In genomic region chr4:136834439-136834814, GRCm38 (mm10) we compare ENCODE assay signal across 7 mouse cellular contexts. TPM values are rescaled to one million over a fixed set of nuclear protein-coding genes. Genes with fewer than 3 reads are reported as not detected.
A peak's percentile ranks its signal among the peaks of the same experiment; 100 is the strongest.
DNase-seq lines count a peak whose midpoint lies in the region; ATAC-seq and TF ChIP-seq lines count a peak whose summit lies in the region.

No protein-coding gene starts in this region.

- peaks cover 52% of the 10 kb centered on the region for H3K4me1 ChIP-seq in lung, embryonic 16.5 days (replicated peaks; ENCODE audit: control insufficient read depth, insufficient read depth, low read length)
- peaks cover 4% of the 10 kb centered on the region for H3K4me1 ChIP-seq in embryonic fibroblast, embryonic 13.5 days (ENCODE audit: control insufficient read depth, insufficient read depth, low read length)
- peaks cover 50% of the 10 kb centered on the region for H3K4me1 ChIP-seq in limb, embryonic 11.5 days (ENCODE audit: control insufficient read depth, insufficient read depth, low read length)
- H3K4me1 ChIP-seq in stomach, embryonic 14.5 days (ENCODE audit: control insufficient read depth, insufficient read depth, low read length), result peaks cover 53% of the 10 kb centered on the region

- DNase-seq in lung, postnatal 25 days (ENCODE audit: low spot score), result no peak
- no peak for DNase-seq in limb, embryonic 11.5 days (ENCODE audit: low spot score)
- DNase-seq in cerebellum, postnatal 25 days, result no peak
- no peak for DNase-seq in spleen, adult 18-20 months

- no peak for ATAC-seq in lung, embryonic 16.5 days (ENCODE audit: low read depth)
- no peak for ATAC-seq in limb, embryonic 11.5 days (ENCODE audit: insufficient number of reproducible peaks, low FRiP score, low TSS enrichment, low read depth)
- no peak for ATAC-seq in stomach, embryonic 14.5 days (ENCODE audit: insufficient number of reproducible peaks, insufficient read depth, low FRiP score, low read depth)

- peaks cover 33% of the 10 kb centered on the region for H3K27me3 ChIP-seq in lung, embryonic 16.5 days (ENCODE audit: control insufficient read depth, insufficient read depth, low read depth, low read length)
- peaks cover 15% of the 10 kb centered on the region for H3K27me3 ChIP-seq in limb, embryonic 11.5 days (ENCODE audit: control insufficient read depth, insufficient read depth, low read length)
- no peaks in the 10 kb centered on the region for H3K27me3 ChIP-seq in stomach, embryonic 14.5 days (ENCODE audit: control insufficient read depth, insufficient read depth, low read length)

- H3K4me2 ChIP-seq in lung, embryonic 16.5 days (ENCODE audit: low read depth, low read length), result peak overlapping the region; percentile 97
- peak overlapping the region; percentile 89 for H3K4me2 ChIP-seq in limb, embryonic 11.5 days (ENCODE audit: low read depth, severe bottlenecking)
- peak overlapping the region; percentile 97 for H3K4me2 ChIP-seq in stomach, embryonic 14.5 days (replicated peaks; ENCODE audit: low read depth, low read length)

- H3K4me3 ChIP-seq in lung, embryonic 16.5 days (ENCODE audit: low read length), result peak overlapping the region; percentile 79
- H3K4me3 ChIP-seq in embryonic fibroblast, embryonic 13.5 days (ENCODE audit: insufficient read depth, low read length), result peak overlapping the region; percentile 61
- peak overlapping the region; percentile 83 for H3K4me3 ChIP-seq in limb, embryonic 11.5 days (ENCODE audit: low read depth, low read length)
- peak overlapping the region; percentile 76 for H3K4me3 ChIP-seq in stomach, embryonic 14.5 days (ENCODE audit: low read depth, low read length)

- no peaks in the 10 kb centered on the region for H3K9me3 ChIP-seq in lung, embryonic 16.5 days (ENCODE audit: control insufficient read depth, low read length)
- no peaks in the 10 kb centered on the region for H3K9me3 ChIP-seq in limb, embryonic 11.5 days (ENCODE audit: control insufficient read depth, low read length)
- H3K9me3 ChIP-seq in stomach, embryonic 14.5 days (ENCODE audit: control insufficient read depth, low read depth, low read length), result no peaks in the 10 kb centered on the region

- TF ChIP-seq POLR2A in embryonic fibroblast, embryonic 13.5 days (IDR thresholded peaks at IDR 0.05; ENCODE audit: low read depth, low read length), result no peak

- H3K9ac ChIP-seq in lung, embryonic 16.5 days (ENCODE audit: low read length), result peak overlapping the region; percentile 34; the same call in 1 of the 2 replicates
- H3K9ac ChIP-seq in limb, embryonic 11.5 days (ENCODE audit: low read length), result peak overlapping the region; percentile 86
- H3K9ac ChIP-seq in stomach, embryonic 14.5 days (replicated peaks; ENCODE audit: low read depth, low read length), result peak overlapping the region; percentile 86

- TF ChIP-seq CTCF in embryonic fibroblast, embryonic 13.5 days (IDR thresholded peaks at IDR 0.05; ENCODE audit: borderline replicate concordance, insufficient read depth, low read length), result no peak

- peak overlapping the region; percentile 25; the same call in 1 of the 2 replicates for H3K27ac ChIP-seq in lung, embryonic 16.5 days (ENCODE audit: low read length)
- peak overlapping the region; percentile 46 for H3K27ac ChIP-seq in embryonic fibroblast, embryonic 13.5 days (ENCODE audit: insufficient read depth, low read length)
- no peak overlapping the region for H3K27ac ChIP-seq in limb, embryonic 11.5 days (replicated peaks; ENCODE audit: low read depth, low read length)
- 0 out of 2 replicates have a peak overlapping the region, but pooled peaks have one; percentile 15 for H3K27ac ChIP-seq in stomach, embryonic 14.5 days (ENCODE audit: low read length)

- WGBS in lung, embryonic 16.5 days, result 9% methylated on average over 12 of the region's 12 CpGs
- 4% methylated on average over 12 of the region's 12 CpGs for WGBS in limb, embryonic 11.5 days
- WGBS in stomach, embryonic 14.5 days, result 9% methylated on average over 12 of the region's 12 CpGs

- no peaks in the 10 kb centered on the region for H3K36me3 ChIP-seq in lung, embryonic 16.5 days (ENCODE audit: control insufficient read depth, insufficient read depth, low read length)
- no peaks in the 10 kb centered on the region for H3K36me3 ChIP-seq in limb, embryonic 11.5 days (ENCODE audit: control insufficient read depth, insufficient read depth, low read length)
- H3K36me3 ChIP-seq in stomach, embryonic 14.5 days (ENCODE audit: control insufficient read depth, insufficient read depth, low read length), result no peaks in the 10 kb centered on the region

RNA-seq across cellular contexts. Expression of gene Ephb2, which starts 1.4 kb away (rescaled TPM):
- 1.5 and 1.6 TPM in 2 replicates for polyA plus RNA-seq in lung, embryonic 16.5 days (2015; fragmentation: Nextera tagmentation; extraction: Ambion mirVana)
- polyA plus RNA-seq in embryonic fibroblast, embryonic 13.5 days (2011; ENCODE audit: insufficient read length, low read depth, missing spikeins), result 36.4 and 44.6 TPM in 2 replicates
- polyA plus RNA-seq in limb, embryonic 11.5 days (2014; fragmentation: Nextera tagmentation; extraction: Ambion mirVana), result 12.5 and 16.2 TPM in 2 replicates
- 7.5 and 7.6 TPM in 2 replicates for polyA plus RNA-seq in stomach, embryonic 14.5 days (2014; fragmentation: Nextera tagmentation; extraction: Ambion mirVana)

RNA-seq across cellular contexts. Expression of gene C1qb, which starts 51.6 kb away (rescaled TPM):
- polyA plus RNA-seq in lung, embryonic 16.5 days (2015; fragmentation: Nextera tagmentation; extraction: Ambion mirVana), result 51.9 and 55.2 TPM in 2 replicates
- 1.5 and 10.7 TPM in 2 replicates for polyA plus RNA-seq in embryonic fibroblast, embryonic 13.5 days (2011; ENCODE audit: insufficient read length, low read depth, missing spikeins)
- polyA plus RNA-seq in limb, embryonic 11.5 days (2014; fragmentation: Nextera tagmentation; extraction: Ambion mirVana), result 16.4 and 16.5 TPM in 2 replicates
- polyA plus RNA-seq in stomach, embryonic 14.5 days (2014; fragmentation: Nextera tagmentation; extraction: Ambion mirVana), result 68.5 and 71.1 TPM in 2 replicates

RNA-seq across cellular contexts. Expression of gene C1qc, which starts 58.4 kb away (rescaled TPM):
- 21.9 and 24.5 TPM in 2 replicates for polyA plus RNA-seq in lung, embryonic 16.5 days (2015; fragmentation: Nextera tagmentation; extraction: Ambion mirVana)
- 1.4 and 10.8 TPM in 2 replicates for polyA plus RNA-seq in embryonic fibroblast, embryonic 13.5 days (2011; ENCODE audit: insufficient read length, low read depth, missing spikeins)
- polyA plus RNA-seq in limb, embryonic 11.5 days (2014; fragmentation: Nextera tagmentation; extraction: Ambion mirVana), result 6.3 and 9.3 TPM in 2 replicates
- 33.6 and 34.2 TPM in 2 replicates for polyA plus RNA-seq in stomach, embryonic 14.5 days (2014; fragmentation: Nextera tagmentation; extraction: Ambion mirVana)

Comparison
In these comparisons a context has a peak if more than half of its experiments do, and no peak if none do; other contexts are left out.
1. H3K9ac ChIP-seq: peak in every context shown above with its lines; median percentile 86 in limb, embryonic 11.5 days; 86 in stomach, embryonic 14.5 days; 34 in lung, embryonic 16.5 days.